10 mouse cellular contexts compared by ENCODE assay signal in the genomic region with DNA sequence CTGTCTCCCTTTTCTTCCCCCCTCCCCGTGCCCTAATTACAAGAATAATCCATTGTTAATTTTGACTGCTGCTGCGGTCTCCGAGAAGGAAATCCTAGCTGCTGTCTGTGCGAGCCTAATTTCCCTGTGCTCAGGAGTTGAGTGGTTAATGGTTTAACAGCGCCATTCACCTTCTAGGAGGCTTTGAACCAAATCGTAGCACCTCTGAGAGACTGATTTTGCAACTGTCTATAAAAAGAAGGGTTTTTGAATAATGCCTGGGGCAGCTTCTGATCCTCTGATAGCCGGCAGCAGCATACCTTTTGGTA.
DNase-seq lines count a peak whose midpoint lies in the region; ATAC-seq and TF ChIP-seq lines count a peak whose summit lies in the region.
"Had no signal": no experiment of that assay in that cellular context is flagged by ENCODE, and none has a peak within 500 bp of the region (broad histone marks: within the 10 kb centered on the region; RNA-seq: fewer than 3 reads in every experiment).

No protein-coding gene starts in this region.

- H3K9ac ChIP-seq in hindbrain, embryonic 11.5 days (ENCODE audit: low read depth, low read length): no peak overlapping the region
- no peak overlapping the region for H3K9ac ChIP-seq in forebrain, embryonic 16.5 days (replicated peaks; ENCODE audit: low read depth, low read length)
- H3K9ac ChIP-seq in kidney, postnatal 0 days (ENCODE audit: low read depth, low read length): no peak overlapping the region
- H3K9ac ChIP-seq in heart, embryonic 12.5 days: no peak overlapping the region
- H3K9ac ChIP-seq: limb, embryonic 15.5 days had no signal

- H3K36me3 ChIP-seq in hindbrain, embryonic 11.5 days (ENCODE audit: control insufficient read depth, insufficient read depth, low read length): no peaks in the 10 kb centered on the region
- no peaks in the 10 kb centered on the region for H3K36me3 ChIP-seq in hindbrain, embryonic 10.5 days
- H3K36me3 ChIP-seq in forebrain, embryonic 16.5 days (ENCODE audit: control insufficient read depth, insufficient read depth): no peaks in the 10 kb centered on the region
- no peaks in the 10 kb centered on the region for H3K36me3 ChIP-seq in kidney, postnatal 0 days (ENCODE audit: insufficient read depth, low read length)
- no peaks in the 10 kb centered on the region for H3K36me3 ChIP-seq in heart, embryonic 12.5 days
- H3K36me3 ChIP-seq: limb, embryonic 15.5 days had no signal

- no peaks in the 10 kb centered on the region for H3K4me1 ChIP-seq in hindbrain, embryonic 11.5 days (replicated peaks; ENCODE audit: control insufficient read depth, insufficient read depth, low read length)
- no peaks in the 10 kb centered on the region for H3K4me1 ChIP-seq in hindbrain, embryonic 10.5 days (replicated peaks)
- 0 out of 2 replicates have a peak, but pooled peaks cover 2% of the 10 kb centered on the region for H3K4me1 ChIP-seq in forebrain, embryonic 16.5 days (replicated peaks; ENCODE audit: control insufficient read depth, insufficient read depth, low read length)
- H3K4me1 ChIP-seq in kidney, postnatal 0 days (replicated peaks; ENCODE audit: insufficient read depth, low read length): no peaks in the 10 kb centered on the region
- H3K4me1 ChIP-seq in heart, embryonic 12.5 days (replicated peaks): no peaks in the 10 kb centered on the region

- 35% methylated on average over 7 of the region's 7 CpGs for WGBS in hindbrain, embryonic 11.5 days
- WGBS in hindbrain, embryonic 10.5 days: 47% methylated on average over 7 of the region's 7 CpGs
- WGBS in forebrain, embryonic 16.5 days: 2% methylated on average over 7 of the region's 7 CpGs
- WGBS in kidney, postnatal 0 days: 4% methylated on average over 7 of the region's 7 CpGs
- 50% methylated on average over 7 of the region's 7 CpGs for WGBS in heart, embryonic 12.5 days

- TF ChIP-seq CTCF in kidney, postnatal 0 days (IDR thresholded peaks at IDR 0.05; ENCODE audit: low read depth): no peak

- no peak overlapping the region for H3K4me3 ChIP-seq in hindbrain, embryonic 11.5 days (ENCODE audit: low read depth, low read length)
- no peak overlapping the region for H3K4me3 ChIP-seq in hindbrain, embryonic 10.5 days
- H3K4me3 ChIP-seq in forebrain, embryonic 16.5 days (replicated peaks; ENCODE audit: low read length): no peak overlapping the region
- no peak overlapping the region for H3K4me3 ChIP-seq in kidney, postnatal 0 days (replicated peaks; ENCODE audit: low read depth, low read length)
- H3K4me3 ChIP-seq in heart, embryonic 12.5 days: no peak overlapping the region
- H3K4me3 ChIP-seq: erythroblast, embryonic 14.5 days had no signal

- H3K27ac ChIP-seq in hindbrain, embryonic 11.5 days (ENCODE audit: low read depth, low read length): no peak overlapping the region
- no peak overlapping the region for H3K27ac ChIP-seq in hindbrain, embryonic 10.5 days
- no peak overlapping the region for H3K27ac ChIP-seq in forebrain, embryonic 16.5 days (ENCODE audit: low read length)
- no peak overlapping the region for H3K27ac ChIP-seq in kidney, postnatal 0 days
- H3K27ac ChIP-seq in heart, embryonic 12.5 days (ENCODE audit: poor library complexity, severe bottlenecking): no peak overlapping the region
- H3K27ac ChIP-seq: limb, embryonic 15.5 days had no signal

- H3K9me3 ChIP-seq in hindbrain, embryonic 11.5 days (ENCODE audit: control insufficient read depth, low read length): no peaks in the 10 kb centered on the region
- 0 out of 2 replicates have a peak, but pooled peaks cover 3% of the 10 kb centered on the region for H3K9me3 ChIP-seq in hindbrain, embryonic 10.5 days
- H3K9me3 ChIP-seq in forebrain, embryonic 16.5 days (ENCODE audit: control insufficient read depth, low read length): no peaks in the 10 kb centered on the region
- no peaks in the 10 kb centered on the region for H3K9me3 ChIP-seq in kidney, postnatal 0 days (replicated peaks; ENCODE audit: low read length)
- no peaks in the 10 kb centered on the region for H3K9me3 ChIP-seq in heart, embryonic 12.5 days (replicated peaks)
- H3K9me3 ChIP-seq: limb, embryonic 15.5 days had no signal

- peak; percentile 11 for DNase-seq in hindbrain, embryonic 11.5 days (ENCODE audit: low spot score)
- DNase-seq in hindbrain, embryonic 10.5 days (ENCODE audit: low spot score): no peak
- DNase-seq in kidney, postnatal 0 days (ENCODE audit: low spot score): peak; percentile 34
- peak; percentile 68 for DNase-seq in retina, embryonic 14.5 days (ENCODE audit: low spot score)
- no peak for DNase-seq in left cerebral cortex, adult 11 months (ENCODE audit: low spot score)
- DNase-seq in embryo, embryonic 11 days: no peak

- ATAC-seq in hindbrain, embryonic 11.5 days (ENCODE audit: low FRiP score): no peak
- ATAC-seq in forebrain, embryonic 16.5 days: no peak
- ATAC-seq in kidney, postnatal 0 days (replicated peaks; ENCODE audit: low FRiP score, low read depth): no peak
- no peak for ATAC-seq in heart, embryonic 12.5 days (ENCODE audit: insufficient number of reproducible peaks, low FRiP score)

- no peaks in the 10 kb centered on the region for H3K27me3 ChIP-seq in hindbrain, embryonic 11.5 days (ENCODE audit: control insufficient read depth, insufficient read depth, low read length)
- H3K27me3 ChIP-seq in hindbrain, embryonic 10.5 days (ENCODE audit: insufficient read depth, poor library complexity, severe bottlenecking): peaks cover 3% of the 10 kb centered on the region; the same call in 1 of the 2 replicates
- H3K27me3 ChIP-seq in forebrain, embryonic 16.5 days (replicated peaks; ENCODE audit: control insufficient read depth, insufficient read depth, low read length): no peaks in the 10 kb centered on the region
- H3K27me3 ChIP-seq in kidney, postnatal 0 days (ENCODE audit: insufficient read depth, low read length): no peaks in the 10 kb centered on the region
- no peaks in the 10 kb centered on the region for H3K27me3 ChIP-seq in heart, embryonic 12.5 days (replicated peaks)

- H3K4me2 ChIP-seq in hindbrain, embryonic 11.5 days (replicated peaks; ENCODE audit: low read depth, low read length): no peak overlapping the region
- H3K4me2 ChIP-seq in forebrain, embryonic 16.5 days (ENCODE audit: low read length): 0 out of 2 replicates have a peak overlapping the region, but pooled peaks have one; percentile 0
- H3K4me2 ChIP-seq in kidney, postnatal 0 days (ENCODE audit: low read length): peak overlapping the region; percentile 38
- no peak overlapping the region for H3K4me2 ChIP-seq in heart, embryonic 12.5 days

Comparison
In these comparisons a context has a peak if more than half of its experiments do, and no peak if none do; other contexts are left out.
1. DNase-seq: peak in hindbrain, embryonic 11.5 days (single experiment), kidney, postnatal 0 days (single experiment) and retina, embryonic 14.5 days (single experiment); none in hindbrain, embryonic 10.5 days (single experiment), left cerebral cortex, adult 11 months (single experiment) and embryo, embryonic 11 days (single experiment).
2. H3K4me2 ChIP-seq: peak in forebrain, embryonic 16.5 days (single experiment) and kidney, postnatal 0 days (single experiment); none in hindbrain, embryonic 11.5 days (single experiment) and heart, embryonic 12.5 days (single experiment).